Mouse (Mus musculus) liver, embryonic 13.5 days (tissue): ENCODE data around the gene Mrvi1. TPM values are rescaled to one million over a fixed set of nuclear protein-coding genes. Genes with fewer than 3 reads are reported as not detected.

ENCODE experiments used
- ATAC-seq: fragments of 200-750 bp; cut with Nextera tagmentation; 2 replicates; pipeline ENCODE4 v1.8.0; 2017; ENCODE audit warnings: low read depth, mild to moderate bottlenecking, moderate number of reproducible peaks, moderate library complexity
- DNase-seq: peaks from one replicate; pipeline ENCODE4 v3.0.0; 2022
- H3K27ac ChIP-seq: fragments of 300-500 bp; sonication (generic); 2 replicates; pipeline ENCODE4 v1.5.1; 2015; ENCODE audit warnings: moderate library complexity, mild to moderate bottlenecking, inconsistent platforms
- H3K27me3 ChIP-seq: fragments of 300-500 bp; sonication (generic); 2 replicates; pipeline ENCODE4 v1.6.1; 2015; ENCODE audit warnings: mild to moderate bottlenecking, inconsistent platforms
- H3K36me3 ChIP-seq: fragments of 300-500 bp; sonication (generic); 2 replicates; pipeline ENCODE4 v1.6.1; 2015; ENCODE audit warnings: mild to moderate bottlenecking, inconsistent platforms
- H3K4me1 ChIP-seq: fragments of 300-500 bp; sonication (generic); replicated peaks from 2 replicates; pipeline ENCODE4 v1.6.1; 2015; ENCODE audit warnings: inconsistent platforms
- H3K4me2 ChIP-seq: fragments of 300-500 bp; sonication (generic); 2 replicates; pipeline ENCODE4 v1.6.1; 2015; ENCODE audit warnings: inconsistent platforms, mild to moderate bottlenecking, moderate library complexity
- H3K4me3 ChIP-seq: fragments of 300-500 bp; sonication (generic); replicated peaks from 2 replicates; pipeline ENCODE4 v1.5.1; 2015; ENCODE audit warnings: mild to moderate bottlenecking, inconsistent platforms
- H3K9ac ChIP-seq: fragments of 300-500 bp; sonication (generic); 2 replicates; pipeline ENCODE4 v1.6.1; 2015; ENCODE audit warnings: mild to moderate bottlenecking, inconsistent platforms
- H3K9me3 ChIP-seq: fragments of 300-500 bp; sonication (generic); replicated peaks from 2 replicates; pipeline ENCODE4 v1.6.1; 2016; ENCODE audit warnings: inconsistent platforms
- WGBS: fragments of 180-500 bp; shearing (Covaris S2); methylation state at CpG from one replicate; pipeline ENCODE4 v1.1.7; 2015; ENCODE audit not compliant: insufficient replicate concordance; 5-methylcytosine and 5-hydroxymethylcytosine counted together
- polyA plus RNA-seq: library from polyadenylated mRNA; unstranded; fragments of >200 nt; fragmentation: Nextera tagmentation; extraction: Ambion mirVana; gene quantifications from 2 replicates; pipeline ENCODE4 v1.2.1, GENCODE M21; 2015

Mrvi1 gene
- polyA plus RNA-seq, 1 experiment from 2014 or later, result 6.2 TPM

GRCm38 (mm10) chr7:110876965-110877364 is 105.3 kb downstream of the Mrvi1 start:
- 34% methylated on average over 4 of the region's 4 CpGs for WGBS

DNA sequence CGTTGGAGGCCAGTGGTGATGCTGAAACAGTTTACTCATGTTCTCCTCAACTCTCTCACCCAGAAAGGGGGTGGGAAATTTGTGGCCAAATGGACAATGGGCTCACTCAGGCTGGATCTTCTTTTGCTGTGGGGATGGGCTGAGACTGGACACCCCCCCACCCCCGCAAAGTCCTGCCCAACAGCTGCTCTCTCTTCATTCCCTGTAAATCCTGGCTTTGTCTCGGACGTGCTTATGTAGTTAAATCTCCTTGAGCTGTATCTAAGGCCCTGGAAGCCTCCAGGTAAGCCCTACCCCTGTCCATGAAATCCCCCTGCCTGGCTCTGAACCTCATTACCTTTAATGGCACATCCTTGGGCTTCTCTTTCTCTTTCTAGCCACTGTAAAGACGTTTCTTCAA is 113.5 kb downstream of the Mrvi1 start:
- no peak for DNase-seq
- H3K4me3 ChIP-seq, result no peak overlapping the region
- no peaks in the 10 kb centered on the region for H3K4me1 ChIP-seq
- H3K36me3 ChIP-seq, result no peaks in the 10 kb centered on the region
- ATAC-seq, result no peak
- H3K9ac ChIP-seq, result no peak overlapping the region
- no peak overlapping the region for H3K4me2 ChIP-seq
- 74% methylated on average over 5 of the region's 5 CpGs for WGBS
- H3K9me3 ChIP-seq, result no peaks in the 10 kb centered on the region
- H3K27ac ChIP-seq, result no peak overlapping the region
- H3K27me3 ChIP-seq, result no peaks in the 10 kb centered on the region

More at GRCm38 (mm10) chr7:110876965-110877364, 105.3 kb downstream of the Mrvi1 start:
- no peak overlapping the region for H3K4me2 ChIP-seq
- H3K4me3 ChIP-seq, result no peak overlapping the region
- DNase-seq, result no peak
- no peaks in the 10 kb centered on the region for H3K27me3 ChIP-seq
- no peaks in the 10 kb centered on the region; the same call in 1 of the 2 replicates for H3K36me3 ChIP-seq
- ATAC-seq, result peak; percentile 24
- peaks cover 44% of the 10 kb centered on the region for H3K4me1 ChIP-seq
- H3K9me3 ChIP-seq, result no peaks in the 10 kb centered on the region
- peak overlapping the region; percentile 9; the same call in 1 of the 2 replicates for H3K27ac ChIP-seq
- H3K9ac ChIP-seq, result no peak overlapping the region

- peaks cover 6% of the 10 kb centered on the region for H3K4me1 ChIP-seq
- no peak for ATAC-seq
- H3K9ac ChIP-seq, result no peak overlapping the region
- H3K9me3 ChIP-seq, result no peaks in the 10 kb centered on the region
- no peak overlapping the region for H3K4me2 ChIP-seq
- no peak overlapping the region for H3K27ac ChIP-seq
- WGBS, result 80% methylated on average over 6 of the region's 6 CpGs
- no peak for DNase-seq
- no peaks in the 10 kb centered on the region for H3K36me3 ChIP-seq
- no peak overlapping the region for H3K4me3 ChIP-seq
- no peaks in the 10 kb centered on the region for H3K27me3 ChIP-seq
Observed at GRCm38 (mm10) chr7:110867116-110867515, 115.1 kb downstream of the Mrvi1 start.

DNA sequence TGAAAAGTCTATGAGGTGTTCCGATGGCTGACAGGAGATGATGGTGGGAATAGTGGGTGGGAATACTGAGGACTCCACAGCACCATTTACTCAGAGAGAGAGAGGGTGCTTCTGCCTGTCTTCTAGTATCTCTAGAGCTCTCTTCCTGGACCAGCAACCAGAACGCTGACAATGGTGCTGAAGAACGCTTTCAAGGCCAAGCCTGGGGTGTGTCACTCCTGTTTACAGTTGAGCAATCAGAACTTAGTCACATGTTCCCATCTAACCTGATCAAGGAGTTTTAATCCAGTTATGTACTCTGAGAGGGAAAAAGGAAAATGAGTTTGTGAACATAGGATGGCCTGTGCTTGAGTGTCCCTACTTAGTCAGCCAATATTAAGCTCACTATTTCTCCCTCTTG is 116.2 kb downstream of the Mrvi1 start:
- peaks cover 6% of the 10 kb centered on the region for H3K4me1 ChIP-seq
- 86% methylated on average over 3 of the region's 3 CpGs for WGBS
- H3K27me3 ChIP-seq, result no peaks in the 10 kb centered on the region
- no peak for ATAC-seq
- no peak overlapping the region for H3K9ac ChIP-seq
- H3K36me3 ChIP-seq, result no peaks in the 10 kb centered on the region
- DNase-seq, result no peak
- no peak overlapping the region for H3K4me2 ChIP-seq
- no peaks in the 10 kb centered on the region for H3K9me3 ChIP-seq
- no peak overlapping the region for H3K4me3 ChIP-seq
- H3K27ac ChIP-seq, result no peak overlapping the region

DNA sequence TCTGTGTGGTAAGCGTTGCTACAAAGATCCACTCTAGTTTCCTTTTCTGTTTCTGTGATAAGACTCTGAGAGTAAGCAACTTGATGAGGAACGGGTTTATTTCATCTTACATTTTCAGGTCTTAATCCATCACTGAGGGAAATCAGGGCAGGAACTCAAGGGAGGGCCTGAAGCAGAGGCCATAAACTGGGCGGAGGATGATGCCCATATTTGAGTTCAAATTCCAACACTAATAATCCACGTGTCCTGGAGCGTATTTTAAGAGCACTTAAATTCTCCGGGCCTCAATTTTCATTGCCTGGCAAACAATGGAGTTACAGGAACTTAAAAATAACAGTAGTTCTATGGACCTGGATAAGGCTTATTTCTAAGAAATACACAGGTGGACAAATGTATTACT is 116.7 kb downstream of the Mrvi1 start:
- ATAC-seq, result no peak
- no peak overlapping the region for H3K9ac ChIP-seq
- 67% methylated on average over 6 of the region's 6 CpGs for WGBS
- DNase-seq, result no peak
- no peaks in the 10 kb centered on the region for H3K9me3 ChIP-seq
- H3K4me1 ChIP-seq, result peaks cover 7% of the 10 kb centered on the region
- no peak overlapping the region for H3K4me3 ChIP-seq
- H3K4me2 ChIP-seq, result no peak overlapping the region
- H3K27ac ChIP-seq, result no peak overlapping the region
- no peaks in the 10 kb centered on the region for H3K36me3 ChIP-seq
- no peaks in the 10 kb centered on the region for H3K27me3 ChIP-seq

GRCm38 (mm10) chr7:110865038-110865437 is 117.2 kb downstream of the Mrvi1 start:
- Histone ChIP-seq H3K27ac (no peak overlapping the region), H3K36me3 (no peaks in the 10 kb centered on the region), H3K9me3 (no peaks in the 10 kb centered on the region), H3K4me3 (no peak overlapping the region), H3K9ac (no peak overlapping the region), H3K4me2 (no peak overlapping the region), H3K27me3 (no peaks in the 10 kb centered on the region), H3K4me1 (peaks cover 12% of the 10 kb centered on the region)
- WGBS, result 51% methylated on average over 10 of the region's 10 CpGs
- ATAC-seq (no peak), DNase-seq (no peak)

DNA sequence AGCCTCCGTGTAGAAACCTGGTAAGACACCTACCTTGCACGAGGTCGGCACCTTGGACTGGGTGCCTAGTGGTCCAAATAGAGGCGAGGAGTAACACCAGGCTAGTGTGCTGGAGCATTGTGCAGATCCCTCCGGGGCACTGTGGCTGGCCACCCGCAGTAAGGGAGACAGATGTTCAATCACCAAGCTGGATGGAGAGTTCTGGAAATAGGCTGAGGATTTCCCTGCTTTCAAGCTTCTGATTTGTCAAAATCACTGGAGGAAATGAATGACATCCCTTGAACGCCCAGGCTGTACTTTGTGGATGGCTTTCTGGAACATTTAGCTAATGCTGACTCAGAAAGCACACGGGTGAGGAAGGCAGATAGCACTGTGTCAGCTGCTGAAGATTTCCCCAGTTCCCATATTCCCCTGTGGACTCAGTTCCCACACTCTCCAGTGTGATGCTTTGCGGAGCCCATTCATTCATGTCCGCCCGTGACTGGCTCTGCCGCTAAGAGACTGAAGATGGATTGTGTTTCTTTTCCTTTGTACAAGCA is 119.4 kb downstream of the Mrvi1 start, which contains the start of gene Lyve1:
Lyve1 (minus strand) TSS at position 489 of the 539 bp plus-strand sequence.
- Histone ChIP-seq H3K9me3 (no peaks in the 10 kb centered on the region), H3K4me3 (no peak within 1 kb of the TSS), H3K27ac (no peak within 1 kb of the TSS; the same call in 1 of the 2 replicates), H3K4me1 (peaks cover 22% of the 10 kb centered on the region), H3K36me3 (no peaks in the 10 kb centered on the region), H3K9ac (no peak within 1 kb of the TSS), H3K27me3 (no peaks in the 10 kb centered on the region), H3K4me2 (no peak within 1 kb of the TSS)
- ATAC-seq (peak; percentile 30), DNase-seq (no peak)
- WGBS, result 43% methylated on average over 12 of the region's 12 CpGs

GRCm38 (mm10) chr7:110860129-110860528 is 122.1 kb downstream of the Mrvi1 start:
- 0 out of 2 replicates have a peak, but pooled peaks have one; percentile 30 for ATAC-seq

GRCm38 (mm10) chr7:110855604-110856003 is 126.7 kb downstream of the Mrvi1 start:
- no peaks in the 10 kb centered on the region for H3K9me3 ChIP-seq
- no peaks in the 10 kb centered on the region for H3K27me3 ChIP-seq
- no peak overlapping the region for H3K4me3 ChIP-seq
- H3K4me2 ChIP-seq, result no peak overlapping the region
- no peaks in the 10 kb centered on the region for H3K36me3 ChIP-seq
- WGBS, result 21% methylated on average over 1 of the region's 1 CpGs
- no peak overlapping the region for H3K27ac ChIP-seq
- peaks cover 44% of the 10 kb centered on the region for H3K4me1 ChIP-seq
- ATAC-seq (no peak), DNase-seq (no peak)
- no peak overlapping the region for H3K9ac ChIP-seq

More at GRCm38 (mm10) chr7:110860129-110860528, 122.1 kb downstream of the Mrvi1 start:
- Histone ChIP-seq H3K4me3 (0 out of 2 replicates have a peak overlapping the region, but pooled peaks have one; percentile 3), H3K27ac (no peak overlapping the region), H3K27me3 (no peaks in the 10 kb centered on the region), H3K9me3 (no peaks in the 10 kb centered on the region), H3K4me2 (peak overlapping the region; percentile 18; the same call in 1 of the 2 replicates), H3K9ac (0 out of 2 replicates have a peak overlapping the region, but pooled peaks have one; percentile 2), H3K36me3 (no peaks in the 10 kb centered on the region), H3K4me1 (peaks cover 42% of the 10 kb centered on the region)
- WGBS, result 21% methylated on average over 5 of the region's 5 CpGs
- DNase-seq, result no peak

DNA sequence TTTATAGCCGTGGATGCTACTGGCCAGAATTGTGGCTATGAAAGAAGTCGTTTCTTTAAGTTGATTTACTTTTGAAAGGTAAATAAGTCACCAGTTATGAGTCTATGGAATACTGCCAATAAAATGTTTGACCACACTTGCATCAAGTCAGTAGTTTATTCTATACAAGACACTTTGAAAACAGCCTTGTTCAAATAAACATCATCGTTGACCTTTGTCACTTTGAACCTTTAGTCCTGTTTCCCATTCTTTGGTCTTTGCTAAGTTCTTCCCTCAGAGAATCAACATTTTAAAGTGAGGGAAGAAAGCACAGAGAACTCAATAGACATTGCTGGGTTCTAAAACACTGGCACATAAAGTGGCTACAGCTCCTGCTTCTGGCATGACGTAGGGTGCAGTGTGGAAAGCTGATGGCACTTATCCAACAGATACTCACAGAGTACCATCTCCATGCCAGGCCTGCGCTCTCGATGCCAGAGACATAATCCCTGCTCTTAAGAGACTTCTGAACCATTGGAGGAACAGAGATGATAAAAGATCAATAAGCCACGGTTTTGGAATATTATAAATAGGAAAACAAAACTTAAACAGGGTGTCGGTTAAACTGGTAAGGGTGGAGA is 127.2 kb downstream of the Mrvi1 start:
- Histone ChIP-seq H3K9me3 (no peaks in the 10 kb centered on the region), H3K27me3 (no peaks in the 10 kb centered on the region), H3K9ac (no peak overlapping the region), H3K4me2 (no peak overlapping the region), H3K4me3 (no peak overlapping the region), H3K27ac (no peak overlapping the region), H3K4me1 (peaks cover 39% of the 10 kb centered on the region), H3K36me3 (no peaks in the 10 kb centered on the region)
- ATAC-seq, result no peak
- no peak for DNase-seq
- WGBS, result 63% methylated on average over 8 of the region's 8 CpGs

- no peak for DNase-seq
- Histone ChIP-seq H3K27me3 (no peaks in the 10 kb centered on the region), H3K4me3 (no peak overlapping the region), H3K4me1 (peaks cover 33% of the 10 kb centered on the region), H3K27ac (no peak overlapping the region), H3K4me2 (no peak overlapping the region), H3K9me3 (no peaks in the 10 kb centered on the region), H3K9ac (no peak overlapping the region), H3K36me3 (no peaks in the 10 kb centered on the region)
- 68% methylated on average over 3 of the region's 3 CpGs for WGBS
- no peak for ATAC-seq
Observed at GRCm38 (mm10) chr7:110854519-110854918, 127.7 kb downstream of the Mrvi1 start.

DNA sequence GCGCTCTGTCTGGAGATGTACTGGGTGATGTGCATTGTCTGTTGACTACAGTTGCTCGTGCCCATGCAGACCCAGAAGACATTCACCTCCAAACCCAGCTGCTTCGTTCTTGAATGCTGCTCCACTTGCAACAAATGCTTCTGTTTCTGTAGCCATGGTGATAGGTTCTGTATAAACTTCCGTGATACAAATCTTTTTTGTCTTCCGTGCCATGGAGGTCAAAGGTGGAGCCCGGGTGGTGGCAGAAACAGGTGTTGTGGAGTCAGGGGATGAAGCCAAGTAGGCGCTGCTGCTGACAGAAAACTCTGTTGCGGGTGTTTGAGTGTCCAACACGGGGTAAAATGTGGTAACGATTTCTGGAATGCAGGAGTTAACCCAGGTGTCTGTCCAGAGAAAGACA is 128.7 kb downstream of the Mrvi1 start:
- no peak overlapping the region for H3K27ac ChIP-seq
- 74% methylated on average over 10 of the region's 10 CpGs for WGBS
- DNase-seq, result no peak

More for the DNA sequence above, 128.7 kb downstream of the Mrvi1 start:
- Histone ChIP-seq H3K27me3 (no peaks in the 10 kb centered on the region), H3K4me2 (no peak overlapping the region), H3K9ac (no peak overlapping the region), H3K4me1 (peaks cover 29% of the 10 kb centered on the region), H3K36me3 (no peaks in the 10 kb centered on the region), H3K9me3 (no peaks in the 10 kb centered on the region), H3K4me3 (no peak overlapping the region)
- ATAC-seq, result no peak
